Comparison of ENCODE assay signal across 11 mouse cellular contexts in genomic region chr8:57322961-57323941, GRCm38 (mm10). TPM values are rescaled to one million over a fixed set of nuclear protein-coding genes. Genes with fewer than 3 reads are reported as not detected.
A peak's percentile ranks its signal among the peaks of the same experiment; 100 is the strongest.
DNase-seq lines count a peak whose midpoint lies in the region; ATAC-seq lines count a peak whose summit lies in the region.
"Had no signal": no experiment of that assay in that cellular context is flagged by ENCODE, and none has a peak within 500 bp of the region (broad histone marks: within the 10 kb centered on the region; RNA-seq: fewer than 3 reads in every experiment).

No protein-coding gene starts in this region.

- no peak overlapping the region for H3K27ac ChIP-seq in hindbrain, embryonic 10.5 days
- H3K27ac ChIP-seq in hindbrain, embryonic 13.5 days: no peak overlapping the region
- H3K27ac ChIP-seq in heart, embryonic 13.5 days (replicated peaks): peak overlapping the region; percentile 99
- no peak overlapping the region for H3K27ac ChIP-seq in liver, embryonic 13.5 days

- peak; percentile 64 for DNase-seq in hindbrain, embryonic 10.5 days (ENCODE audit: low spot score)
- peak; percentile 34 for DNase-seq in ZHBTc4 (ENCODE audit: low read depth, low spot score)
- no peak for DNase-seq in liver, embryonic 13.5 days
- DNase-seq in layer of hippocampus, adult 8-10 months (ENCODE audit: low spot score in 2 of 2): no peak
- DNase-seq: cerebellum, postnatal 25 days; kidney, postnatal 25 days had no signal

- no peaks in the 10 kb centered on the region for H3K36me3 ChIP-seq in hindbrain, embryonic 10.5 days
- H3K36me3 ChIP-seq in hindbrain, embryonic 13.5 days: no peaks in the 10 kb centered on the region
- H3K36me3 ChIP-seq in heart, embryonic 13.5 days: peaks cover 39% of the 10 kb centered on the region
- H3K36me3 ChIP-seq in liver, embryonic 13.5 days: no peaks in the 10 kb centered on the region

- peaks cover 100% of the 10 kb centered on the region for H3K27me3 ChIP-seq in hindbrain, embryonic 10.5 days (ENCODE audit: insufficient read depth, poor library complexity, severe bottlenecking)
- H3K27me3 ChIP-seq in hindbrain, embryonic 13.5 days: peaks cover 97% of the 10 kb centered on the region
- H3K27me3 ChIP-seq in heart, embryonic 13.5 days (replicated peaks): no peaks in the 10 kb centered on the region
- peaks cover 99% of the 10 kb centered on the region for H3K27me3 ChIP-seq in liver, embryonic 13.5 days

- no peak overlapping the region for H3K9ac ChIP-seq in hindbrain, embryonic 13.5 days
- H3K9ac ChIP-seq in heart, embryonic 13.5 days: peak overlapping the region; percentile 100
- H3K9ac ChIP-seq in liver, embryonic 13.5 days: peak overlapping the region; percentile 56; the same call in 1 of the 2 replicates

- H3K9me3 ChIP-seq in hindbrain, embryonic 10.5 days: no peaks in the 10 kb centered on the region
- no peaks in the 10 kb centered on the region for H3K9me3 ChIP-seq in hindbrain, embryonic 13.5 days
- H3K9me3 ChIP-seq in heart, embryonic 13.5 days: no peaks in the 10 kb centered on the region
- H3K9me3 ChIP-seq in liver, embryonic 13.5 days (replicated peaks): no peaks in the 10 kb centered on the region

- under 1% methylated on average over 31 of the region's 31 CpGs for WGBS in hindbrain, embryonic 10.5 days
- 1% methylated on average over 31 of the region's 31 CpGs for WGBS in hindbrain, embryonic 13.5 days
- WGBS in heart, embryonic 13.5 days: under 1% methylated on average over 31 of the region's 31 CpGs
- WGBS in liver, embryonic 13.5 days (ENCODE audit: insufficient replicate concordance): 4% methylated on average over 31 of the region's 31 CpGs

- no peak overlapping the region for H3K4me2 ChIP-seq in hindbrain, embryonic 13.5 days
- peak overlapping the region; percentile 92 for H3K4me2 ChIP-seq in heart, embryonic 13.5 days
- H3K4me2 ChIP-seq in liver, embryonic 13.5 days: no peak overlapping the region

- H3K4me1 ChIP-seq in hindbrain, embryonic 10.5 days (replicated peaks): peaks cover 23% of the 10 kb centered on the region
- peaks cover 17% of the 10 kb centered on the region for H3K4me1 ChIP-seq in hindbrain, embryonic 13.5 days (replicated peaks)
- peaks cover 22% of the 10 kb centered on the region for H3K4me1 ChIP-seq in heart, embryonic 13.5 days
- H3K4me1 ChIP-seq in liver, embryonic 13.5 days (replicated peaks): 0 out of 2 replicates have a peak, but pooled peaks cover 6% of the 10 kb centered on the region

- ATAC-seq in hindbrain, embryonic 13.5 days (ENCODE audit: low FRiP score): no peak
- no peak for ATAC-seq in heart, embryonic 13.5 days (ENCODE audit: extremely low read depth, insufficient number of reproducible peaks, low FRiP score, low TSS enrichment)
- no peak for ATAC-seq in liver, embryonic 13.5 days (ENCODE audit: low read depth)
- ATAC-seq in frontal cortex, adult (ENCODE audit: low TSS enrichment): no peak
- ATAC-seq in CD4-positive, CD25-positive, alpha-beta regulatory T cell, adult 4 months: no peak

- no peak overlapping the region for H3K4me3 ChIP-seq in hindbrain, embryonic 10.5 days
- no peak overlapping the region for H3K4me3 ChIP-seq in hindbrain, embryonic 13.5 days
- peak overlapping the region; percentile 95 for H3K4me3 ChIP-seq in heart, embryonic 13.5 days
- H3K4me3 ChIP-seq in liver, embryonic 13.5 days (replicated peaks): peak overlapping the region; percentile 47

RNA-seq across cellular contexts. Expression of gene Hand2, which starts 2.5 kb away (rescaled TPM):
- polyA plus RNA-seq in hindbrain, embryonic 10.5 days (2016; fragmentation: Nextera tagmentation; extraction: Ambion mirVana): 0.20 TPM in 1 of 2 replicates, not detected in the other
- not detected in 2 replicates for polyA plus RNA-seq in hindbrain, embryonic 13.5 days (2015; fragmentation: Nextera tagmentation; extraction: Ambion mirVana)
- 11.6 and 12.0 TPM in 2 replicates for polyA plus RNA-seq in heart, embryonic 13.5 days (2015; fragmentation: Nextera tagmentation; extraction: Ambion mirVana)
- 0.79 and 0.81 TPM in 2 replicates for polyA plus RNA-seq in liver, embryonic 13.5 days (2015; fragmentation: Nextera tagmentation; extraction: Ambion mirVana)
- not detected for total RNA-seq in layer of hippocampus, adult 8-10 months (2022)
- polyA plus RNA-seq in CD4-positive, CD25-positive, alpha-beta regulatory T cell, adult 4 months (2017; shearing (Covaris generic)): not detected
- total RNA-seq: midbrain, postnatal 0 days had no signal
- polyA plus RNA-seq: midbrain, postnatal 0 days had no signal

Comparison
In these comparisons a context has a peak if more than half of its experiments do, and no peak if none do; other contexts are left out.
1. DNase-seq: peak in hindbrain, embryonic 10.5 days (single experiment) and ZHBTc4 (single experiment); none in liver, embryonic 13.5 days (single experiment) and layer of hippocampus, adult 8-10 months (0 of 2).
2. H3K4me3 ChIP-seq: peak in heart, embryonic 13.5 days (single experiment) and liver, embryonic 13.5 days (single experiment); none in hindbrain, embryonic 10.5 days (single experiment) and hindbrain, embryonic 13.5 days (single experiment).